Mouse (Mus musculus): Measurements from ENCODE around the gene Apoc1. TPM values are rescaled to one million over a fixed set of nuclear protein-coding genes. Genes with fewer than 3 reads are reported as not detected.
A peak's percentile ranks its signal among the peaks of the same experiment; 100 is the strongest.

Apoc1 gene
- polyA plus RNA-seq, 1 experiment from 2014 or later: 4.8 TPM

- H3K9me3 ChIP-seq (replicated peaks): peaks cover 6% of the 10 kb centered on the region; the same call in 1 of the 2 replicates
- H3K36me3 ChIP-seq: peaks cover 66% of the 10 kb centered on the region
- no peaks in the 10 kb centered on the region for H3K27me3 ChIP-seq (ENCODE audit: low read depth, poor library complexity, severe bottlenecking)
- no peak for DNase-seq (ENCODE audit: low spot score)
- H3K4me1 ChIP-seq: peaks cover 18% of the 10 kb centered on the region
- 71% methylated on average over 2 of the region's 2 CpGs for WGBS
- peak overlapping the region; percentile 75; the same call in 1 of the 2 replicates for H3K27ac ChIP-seq
- peak overlapping the region; percentile 99 for H3K4me3 ChIP-seq
Measured at GRCm38 (mm10) chr7:19716822-19717221, 24.4 kb upstream of the Apoc1 start.

GRCm38 (mm10) chr7:19716055-19716682 is 23.7 kb upstream of the Apoc1 start:
- H3K27me3 ChIP-seq (ENCODE audit: low read depth, poor library complexity, severe bottlenecking): no peaks in the 10 kb centered on the region
- H3K4me3 ChIP-seq: peak overlapping the region; percentile 99
- peaks cover 18% of the 10 kb centered on the region for H3K4me1 ChIP-seq
- H3K27ac ChIP-seq: peak overlapping the region; percentile 75
- H3K36me3 ChIP-seq: peaks cover 66% of the 10 kb centered on the region
- DNase-seq (ENCODE audit: low spot score): no peak
- 10% methylated on average over 18 of the region's 18 CpGs for WGBS
- peaks cover 4% of the 10 kb centered on the region; the same call in 1 of the 2 replicates for H3K9me3 ChIP-seq (replicated peaks)

GRCm38 (mm10) chr7:19715239-19716054 is 23.0 kb upstream of the Apoc1 start, which contains the start of gene Tomm40:
Gene Tomm40, minus strand, starts transcription at chr7:19715438.
- H3K36me3 ChIP-seq: peaks cover 66% of the 10 kb centered on the region
- peaks cover 18% of the 10 kb centered on the region for H3K4me1 ChIP-seq
- no peaks in the 10 kb centered on the region for H3K27me3 ChIP-seq (ENCODE audit: low read depth, poor library complexity, severe bottlenecking)
- H3K4me3 ChIP-seq: peak within 1 kb of the TSS; percentile 99
- WGBS: under 1% methylated on average over 59 of the region's 59 CpGs
- H3K27ac ChIP-seq: peak within 1 kb of the TSS; percentile 88
- H3K9me3 ChIP-seq (replicated peaks): no peaks in the 10 kb centered on the region
- peak; percentile 94 for DNase-seq (ENCODE audit: low spot score)

GRCm38 (mm10) chr7:19714836-19715235 is 22.4 kb upstream of the Apoc1 start:
- WGBS: 1% methylated on average over 39 of the region's 39 CpGs
- Histone ChIP-seq H3K36me3 (peaks cover 66% of the 10 kb centered on the region), H3K9me3 (replicated peaks) (no peaks in the 10 kb centered on the region), H3K27ac (peak overlapping the region; percentile 88), H3K4me3 (peak overlapping the region; percentile 99), H3K4me1 (peaks cover 18% of the 10 kb centered on the region), H3K27me3 (ENCODE audit: low read depth, poor library complexity, severe bottlenecking) (no peaks in the 10 kb centered on the region)
- no peak for DNase-seq (ENCODE audit: low spot score)

- Histone ChIP-seq H3K27ac (no peak overlapping the region), H3K9me3 (replicated peaks) (no peaks in the 10 kb centered on the region), H3K27me3 (ENCODE audit: low read depth, poor library complexity, severe bottlenecking) (no peaks in the 10 kb centered on the region), H3K36me3 (peaks cover 68% of the 10 kb centered on the region), H3K4me3 (peak overlapping the region; percentile 99), H3K4me1 (peaks cover 18% of the 10 kb centered on the region)
- no peak for DNase-seq (ENCODE audit: low spot score)
- WGBS: 88% methylated on average over 9 of the region's 9 CpGs
Measured at GRCm38 (mm10) chr7:19713598-19713997, 21.1 kb upstream of the Apoc1 start.

GRCm38 (mm10) chr7:19713196-19713595 is 20.7 kb upstream of the Apoc1 start:
- no peaks in the 10 kb centered on the region for H3K9me3 ChIP-seq (replicated peaks)
- 61% methylated on average over 4 of the region's 4 CpGs for WGBS
- no peak overlapping the region for H3K27ac ChIP-seq
- H3K27me3 ChIP-seq (ENCODE audit: low read depth, poor library complexity, severe bottlenecking): no peaks in the 10 kb centered on the region
- H3K4me1 ChIP-seq: peaks cover 18% of the 10 kb centered on the region
- H3K36me3 ChIP-seq: peaks cover 72% of the 10 kb centered on the region
- DNase-seq (ENCODE audit: low spot score): no peak
- no peak overlapping the region for H3K4me3 ChIP-seq

GRCm38 (mm10) chr7:19712414-19712813 is 20.0 kb upstream of the Apoc1 start:
- no peak overlapping the region for H3K4me3 ChIP-seq
- DNase-seq (ENCODE audit: low spot score): no peak

GRCm38 (mm10) chr7:19710650-19711049 is 18.2 kb upstream of the Apoc1 start:
- Histone ChIP-seq H3K4me3 (no peak overlapping the region), H3K27me3 (ENCODE audit: low read depth, poor library complexity, severe bottlenecking) (no peaks in the 10 kb centered on the region), H3K9me3 (replicated peaks) (no peaks in the 10 kb centered on the region), H3K4me1 (peaks cover 11% of the 10 kb centered on the region), H3K27ac (no peak overlapping the region), H3K36me3 (peaks cover 82% of the 10 kb centered on the region)
- DNase-seq (ENCODE audit: low spot score): no peak
- WGBS: 93% methylated on average over 10 of the region's 10 CpGs

More at GRCm38 (mm10) chr7:19712414-19712813, 20.0 kb upstream of the Apoc1 start:
- WGBS: 91% methylated on average over 4 of the region's 4 CpGs
- no peaks in the 10 kb centered on the region for H3K9me3 ChIP-seq (replicated peaks)
- peaks cover 18% of the 10 kb centered on the region for H3K4me1 ChIP-seq
- no peak overlapping the region for H3K27ac ChIP-seq
- peaks cover 75% of the 10 kb centered on the region for H3K36me3 ChIP-seq
- no peaks in the 10 kb centered on the region for H3K27me3 ChIP-seq (ENCODE audit: low read depth, poor library complexity, severe bottlenecking)

- Histone ChIP-seq H3K4me1 (peaks cover 11% of the 10 kb centered on the region), H3K36me3 (peaks cover 87% of the 10 kb centered on the region), H3K27me3 (ENCODE audit: low read depth, poor library complexity, severe bottlenecking) (no peaks in the 10 kb centered on the region), H3K9me3 (replicated peaks) (no peaks in the 10 kb centered on the region), H3K27ac (no peak overlapping the region), H3K4me3 (no peak overlapping the region)
- no peak for DNase-seq (ENCODE audit: low spot score)
- WGBS: 95% methylated on average over 7 of the region's 7 CpGs
Measured at GRCm38 (mm10) chr7:19705271-19705670, 12.8 kb upstream of the Apoc1 start.

GRCm38 (mm10) chr7:19704475-19704874 is 12.0 kb upstream of the Apoc1 start:
- Histone ChIP-seq H3K4me1 (peaks cover 16% of the 10 kb centered on the region), H3K9me3 (replicated peaks) (no peaks in the 10 kb centered on the region), H3K27me3 (ENCODE audit: low read depth, poor library complexity, severe bottlenecking) (no peaks in the 10 kb centered on the region), H3K27ac (no peak overlapping the region), H3K36me3 (peaks cover 79% of the 10 kb centered on the region), H3K4me3 (no peak overlapping the region)
- 92% methylated on average over 4 of the region's 4 CpGs for WGBS
- no peak for DNase-seq (ENCODE audit: low spot score)

GRCm38 (mm10) chr7:19702859-19703555 is 10.5 kb upstream of the Apoc1 start:
- DNase-seq (ENCODE audit: low spot score): no peak
- WGBS: 95% methylated on average over 16 of the region's 16 CpGs
- peaks cover 65% of the 10 kb centered on the region for H3K36me3 ChIP-seq

GRCm38 (mm10) chr7:19701069-19701761 is 8.8 kb upstream of the Apoc1 start:
- H3K36me3 ChIP-seq: peaks cover 55% of the 10 kb centered on the region
- peak; percentile 78 for DNase-seq (ENCODE audit: low spot score)
- H3K27ac ChIP-seq: peak overlapping the region; percentile 30; the same call in 1 of the 2 replicates
- peaks cover 3% of the 10 kb centered on the region; the same call in 1 of the 2 replicates for H3K9me3 ChIP-seq (replicated peaks)
- H3K4me3 ChIP-seq: no peak overlapping the region
- no peaks in the 10 kb centered on the region for H3K27me3 ChIP-seq (ENCODE audit: low read depth, poor library complexity, severe bottlenecking)
- WGBS: 34% methylated on average over 22 of the region's 22 CpGs
- peaks cover 34% of the 10 kb centered on the region for H3K4me1 ChIP-seq

More at GRCm38 (mm10) chr7:19702859-19703555, 10.5 kb upstream of the Apoc1 start:
- Histone ChIP-seq H3K27ac (no peak overlapping the region), H3K4me3 (no peak overlapping the region), H3K4me1 (peaks cover 31% of the 10 kb centered on the region), H3K9me3 (replicated peaks) (no peaks in the 10 kb centered on the region), H3K27me3 (ENCODE audit: low read depth, poor library complexity, severe bottlenecking) (no peaks in the 10 kb centered on the region)

All from limb, embryonic 10.5 days (tissue).